Mouse (Mus musculus): ENCODE results near the gene 1700123L14Rik.
"Not testable (repeated sequence)": the region's sequence is repeated elsewhere in the genome, so short reads cannot be mapped to it uniquely, and the experiment has no call there.

Gene 1700123L14Rik

GRCm38 (mm10) chr6:96165818-96166379 is at the start of gene 1700123L14Rik:
TSS of gene 1700123L14Rik (minus strand) at chr6:96166243.
- no peak for DNase-seq (ENCODE audit: low spot score in 2 of 2)

- DNase-seq (ENCODE audit: low spot score in 2 of 2), result no peak
Measured at GRCm38 (mm10) chr6:96205395-96205794, 39.4 kb upstream of the 1700123L14Rik start.

- not testable (repeated sequence) for DNase-seq (ENCODE audit: low spot score in 2 of 2)
Measured at GRCm38 (mm10) chr6:96198991-96199390, 32.9 kb upstream of the 1700123L14Rik start.

- no peak for DNase-seq (ENCODE audit: low spot score in 2 of 2)
Measured at GRCm38 (mm10) chr6:96186517-96186916, 20.5 kb upstream of the 1700123L14Rik start.

- no peak for DNase-seq (ENCODE audit: low spot score in 2 of 2)
Measured at GRCm38 (mm10) chr6:96183392-96183791, 17.3 kb upstream of the 1700123L14Rik start.

- no peak for DNase-seq (ENCODE audit: low spot score in 2 of 2)
Measured at GRCm38 (mm10) chr6:96178530-96178929, 12.5 kb upstream of the 1700123L14Rik start.

GRCm38 (mm10) chr6:96173681-96174080 is 7.6 kb upstream of the 1700123L14Rik start:
- no peak for DNase-seq (ENCODE audit: low spot score in 2 of 2)

GRCm38 (mm10) chr6:96167031-96167430 is 988 bp upstream of the 1700123L14Rik start:
- no peak for DNase-seq (ENCODE audit: low spot score in 2 of 2)

GRCm38 (mm10) chr6:96165403-96165802 is 640 bp downstream of the 1700123L14Rik start:
- no peak for DNase-seq (ENCODE audit: low spot score in 2 of 2)

GRCm38 (mm10) chr6:96143326-96143725 is 22.7 kb downstream of the 1700123L14Rik start:
- no peak for DNase-seq (ENCODE audit: low spot score in 2 of 2)

- DNase-seq (ENCODE audit: low spot score in 2 of 2), result peak; percentile 1 to 21
Measured at GRCm38 (mm10) chr6:96116534-96117272, 49.3 kb downstream of the 1700123L14Rik start.

GRCm38 (mm10) chr6:96116148-96116533 is 49.9 kb downstream of the 1700123L14Rik start:
- DNase-seq (ENCODE audit: low spot score in 2 of 2), result no peak

Data from urinary bladder, adult 18-20 months (tissue).